Mouse (Mus musculus): ENCODE measurements around the gene Ccdc73. TPM values are rescaled to one million over a fixed set of nuclear protein-coding genes. Genes with fewer than 3 reads are reported as not detected.

Gene Ccdc73
- polyA plus RNA-seq, 1 experiment from 2014 or later: 5.8 TPM

- no peaks in the 10 kb centered on the region for H3K36me3 ChIP-seq
- ATAC-seq: no peak
- H3K4me1 ChIP-seq (replicated peaks): no peaks in the 10 kb centered on the region
- no peaks in the 10 kb centered on the region for H3K9me3 ChIP-seq
- no peak overlapping the region for H3K9ac ChIP-seq
- H3K4me3 ChIP-seq (replicated peaks): no peak overlapping the region
- H3K27me3 ChIP-seq (replicated peaks): no peaks in the 10 kb centered on the region
- no peak overlapping the region for H3K27ac ChIP-seq
- 72% methylated on average over 11 of the region's 11 CpGs for WGBS
- H3K4me2 ChIP-seq (replicated peaks): no peak overlapping the region
Observed at GRCm38 (mm10) chr2:105036401-105037070, 168.9 kb downstream of the Ccdc73 start.

DNA sequence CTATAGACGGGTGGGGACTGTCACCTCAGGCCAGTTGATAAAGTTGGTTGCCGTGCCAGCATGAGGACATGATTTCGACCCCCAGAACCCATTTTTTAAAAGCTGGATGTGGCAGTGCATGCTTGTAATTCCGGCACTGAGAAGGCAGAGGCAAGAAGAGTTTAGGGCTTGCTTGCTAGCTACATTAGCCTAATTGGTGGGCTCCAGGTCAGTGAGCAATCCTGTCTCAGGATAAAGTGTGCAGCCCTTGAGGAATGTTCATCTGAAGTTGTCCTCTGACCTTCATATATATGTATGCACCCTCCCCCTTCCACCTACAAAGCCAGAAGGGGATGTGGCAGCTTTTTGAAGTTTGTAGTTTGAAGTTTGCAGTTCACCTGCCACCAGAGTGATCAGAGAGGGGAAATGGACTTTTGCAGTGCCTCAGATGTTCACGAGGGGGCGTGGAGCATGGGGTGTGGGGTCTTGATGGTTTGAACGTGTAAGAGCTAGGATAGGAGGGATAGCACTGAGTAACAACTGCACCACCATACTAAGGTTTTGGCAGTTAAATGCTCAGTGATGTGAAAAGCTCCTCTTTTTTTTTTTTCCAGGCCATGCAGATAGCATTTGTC is 170.5 kb downstream of the Ccdc73 start:
- no peaks in the 10 kb centered on the region for H3K9me3 ChIP-seq
- H3K27ac ChIP-seq: no peak overlapping the region
- 73% methylated on average over 7 of the region's 7 CpGs for WGBS
- no peaks in the 10 kb centered on the region for H3K36me3 ChIP-seq
- no peaks in the 10 kb centered on the region for H3K27me3 ChIP-seq (replicated peaks)
- H3K4me2 ChIP-seq (replicated peaks): no peak overlapping the region
- ATAC-seq: no peak
- H3K4me1 ChIP-seq (replicated peaks): no peaks in the 10 kb centered on the region
- H3K4me3 ChIP-seq (replicated peaks): no peak overlapping the region
- H3K9ac ChIP-seq: no peak overlapping the region

DNA sequence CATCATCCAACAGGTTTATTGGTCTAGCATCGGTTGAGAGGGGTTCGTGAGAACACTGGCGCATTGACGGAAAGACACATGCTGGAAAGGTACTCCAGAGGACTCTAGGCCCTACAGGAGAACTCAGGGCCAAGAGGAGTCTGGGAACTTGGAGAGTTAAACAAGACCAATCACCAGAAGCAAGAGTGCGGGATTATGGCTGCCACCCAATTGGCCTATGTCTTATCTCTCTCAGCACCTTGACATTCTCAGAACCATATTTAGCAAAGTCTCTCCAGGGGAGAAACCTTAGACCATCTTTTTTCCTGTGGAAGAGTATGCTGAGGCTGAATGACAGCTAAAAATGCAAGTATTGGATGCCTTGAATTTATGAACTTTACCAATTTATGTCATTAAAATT is 171.3 kb downstream of the Ccdc73 start:
- no peaks in the 10 kb centered on the region for H3K36me3 ChIP-seq
- H3K4me1 ChIP-seq (replicated peaks): no peaks in the 10 kb centered on the region
- no peak overlapping the region for H3K4me2 ChIP-seq (replicated peaks)
- H3K4me3 ChIP-seq (replicated peaks): no peak overlapping the region
- no peaks in the 10 kb centered on the region for H3K27me3 ChIP-seq (replicated peaks)
- H3K9ac ChIP-seq: no peak overlapping the region
- WGBS: 90% methylated on average over 5 of the region's 5 CpGs
- H3K27ac ChIP-seq: no peak overlapping the region
- ATAC-seq: no peak
- H3K9me3 ChIP-seq: no peaks in the 10 kb centered on the region

DNA sequence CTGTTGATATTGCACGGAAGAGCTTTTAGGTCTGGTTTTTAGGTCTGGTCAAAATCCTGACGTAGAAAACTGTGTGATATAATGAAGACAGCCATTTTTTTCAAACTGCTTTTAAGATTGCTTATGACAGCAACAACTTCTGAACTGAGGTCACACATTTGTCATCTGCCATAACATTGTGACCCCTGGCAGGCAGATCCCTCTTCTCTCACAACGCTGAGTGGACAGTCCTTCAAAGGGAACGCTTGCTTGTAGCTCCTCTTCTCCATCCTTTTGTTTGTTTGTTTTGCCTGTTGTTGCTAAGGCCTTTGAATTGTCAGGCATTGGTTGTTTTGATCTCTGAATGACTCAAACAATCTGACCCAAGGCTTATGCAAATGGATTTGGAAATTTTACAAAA is 173.3 kb downstream of the Ccdc73 start:
- WGBS: 66% methylated on average over 4 of the region's 4 CpGs
- no peaks in the 10 kb centered on the region for H3K4me1 ChIP-seq (replicated peaks)
- no peak for ATAC-seq

GRCm38 (mm10) chr2:105043152-105043551 is 175.5 kb downstream of the Ccdc73 start:
- no peak overlapping the region for H3K27ac ChIP-seq
- H3K27me3 ChIP-seq (replicated peaks): no peaks in the 10 kb centered on the region
- ATAC-seq: no peak
- no peaks in the 10 kb centered on the region for H3K36me3 ChIP-seq
- no peak overlapping the region for H3K4me3 ChIP-seq (replicated peaks)
- H3K9me3 ChIP-seq: no peaks in the 10 kb centered on the region
- WGBS: 56% methylated on average over 4 of the region's 4 CpGs
- H3K4me2 ChIP-seq (replicated peaks): no peak overlapping the region
- no peak overlapping the region for H3K9ac ChIP-seq
- no peaks in the 10 kb centered on the region for H3K4me1 ChIP-seq (replicated peaks)

More for the DNA sequence above, 173.3 kb downstream of the Ccdc73 start:
- Histone ChIP-seq H3K36me3 (no peaks in the 10 kb centered on the region), H3K27ac (no peak overlapping the region), H3K27me3 (replicated peaks) (no peaks in the 10 kb centered on the region), H3K4me3 (replicated peaks) (no peak overlapping the region), H3K9ac (no peak overlapping the region), H3K4me2 (replicated peaks) (no peak overlapping the region), H3K9me3 (no peaks in the 10 kb centered on the region)

DNA sequence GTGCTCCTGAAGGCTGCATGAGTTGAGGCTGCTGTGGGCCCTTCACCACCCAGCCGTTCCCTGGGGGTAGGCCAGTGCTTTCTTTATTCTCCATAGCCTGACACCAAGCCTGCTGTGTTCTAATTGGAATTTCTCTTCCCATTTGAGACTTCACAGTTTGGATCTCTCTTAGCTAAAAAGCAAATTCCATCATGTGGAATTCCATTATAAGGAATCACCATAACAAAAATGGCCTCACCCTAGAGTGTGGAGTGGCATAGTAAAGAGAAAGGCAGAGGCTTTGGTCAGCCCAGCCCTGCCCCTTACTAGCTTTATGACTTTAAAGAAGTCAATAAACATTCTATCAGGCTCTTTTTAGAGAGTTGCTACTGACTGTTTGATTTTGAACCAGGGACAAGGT is 180.7 kb downstream of the Ccdc73 start:
- Histone ChIP-seq H3K4me3 (replicated peaks) (no peak overlapping the region), H3K9ac (no peak overlapping the region), H3K9me3 (no peaks in the 10 kb centered on the region), H3K36me3 (no peaks in the 10 kb centered on the region), H3K27ac (no peak overlapping the region), H3K4me2 (replicated peaks) (no peak overlapping the region), H3K4me1 (replicated peaks) (no peaks in the 10 kb centered on the region), H3K27me3 (replicated peaks) (no peaks in the 10 kb centered on the region)
- WGBS: 39% methylated on average over 1 of the region's 1 CpGs
- no peak for ATAC-seq

GRCm38 (mm10) chr2:105055529-105055928 is 187.9 kb downstream of the Ccdc73 start:
- H3K9ac ChIP-seq: no peak overlapping the region
- WGBS: 41% methylated on average over 1 of the region's 1 CpGs
- no peaks in the 10 kb centered on the region for H3K4me1 ChIP-seq (replicated peaks)
- no peak overlapping the region for H3K4me3 ChIP-seq (replicated peaks)
- no peaks in the 10 kb centered on the region for H3K27me3 ChIP-seq (replicated peaks)
- ATAC-seq: peak; percentile 83
- H3K4me2 ChIP-seq (replicated peaks): no peak overlapping the region
- H3K9me3 ChIP-seq: no peaks in the 10 kb centered on the region
- no peaks in the 10 kb centered on the region for H3K36me3 ChIP-seq
- no peak overlapping the region for H3K27ac ChIP-seq

GRCm38 (mm10) chr2:105058577-105059116 is 191.0 kb downstream of the Ccdc73 start:
- peak; percentile 34; the same call in 1 of the 2 replicates for ATAC-seq
- H3K9me3 ChIP-seq: no peaks in the 10 kb centered on the region
- no peak overlapping the region for H3K27ac ChIP-seq
- H3K4me1 ChIP-seq (replicated peaks): no peaks in the 10 kb centered on the region
- 65% methylated on average over 7 of the region's 7 CpGs for WGBS
- H3K4me2 ChIP-seq (replicated peaks): no peak overlapping the region
- no peak overlapping the region for H3K4me3 ChIP-seq (replicated peaks)
- H3K9ac ChIP-seq: no peak overlapping the region
- H3K36me3 ChIP-seq: no peaks in the 10 kb centered on the region
- H3K27me3 ChIP-seq (replicated peaks): no peaks in the 10 kb centered on the region

- ATAC-seq: no peak
- H3K9me3 ChIP-seq: no peaks in the 10 kb centered on the region
- H3K36me3 ChIP-seq: no peaks in the 10 kb centered on the region
- H3K27me3 ChIP-seq (replicated peaks): no peaks in the 10 kb centered on the region
- no peaks in the 10 kb centered on the region for H3K4me1 ChIP-seq (replicated peaks)
- H3K4me2 ChIP-seq (replicated peaks): no peak overlapping the region
- H3K27ac ChIP-seq: no peak overlapping the region
- H3K4me3 ChIP-seq (replicated peaks): no peak overlapping the region
- H3K9ac ChIP-seq: no peak overlapping the region
- WGBS: 48% methylated on average over 7 of the region's 7 CpGs
Observed at GRCm38 (mm10) chr2:105062741-105063372, 195.3 kb downstream of the Ccdc73 start.

Other genes starting within 250 kb of the Ccdc73 start
- 31.2 and 34.5 TPM in 2 replicates for gene Tcp11l1, start 155.6 kb upstream of the Ccdc73 start, polyA plus RNA-seq (2015; fragmentation: Nextera tagmentation; extraction: Ambion mirVana)
- gene Pin1rt1, start 151.4 kb upstream of the Ccdc73 start, polyA plus RNA-seq (2015; fragmentation: Nextera tagmentation; extraction: Ambion mirVana): 0.14 TPM in 1 of 2 replicates, not detected in the other
- 32.6 and 36.2 TPM in 2 replicates for gene Depdc7, start 124.9 kb upstream of the Ccdc73 start, polyA plus RNA-seq (2015; fragmentation: Nextera tagmentation; extraction: Ambion mirVana)
- 7.3 and 8.0 TPM in 2 replicates for gene Qser1, start 51.0 kb upstream of the Ccdc73 start, polyA plus RNA-seq (2015; fragmentation: Nextera tagmentation; extraction: Ambion mirVana)
- 2.3 and 4.0 TPM in 2 replicates for gene Prrg4, start 17.9 kb upstream of the Ccdc73 start, polyA plus RNA-seq (2015; fragmentation: Nextera tagmentation; extraction: Ambion mirVana)
- gene Eif3m, start 149.3 kb downstream of the Ccdc73 start, polyA plus RNA-seq (2015; fragmentation: Nextera tagmentation; extraction: Ambion mirVana): 253 and 266 TPM in 2 replicates
- not detected in 2 replicates for gene Gm11060, start 224.2 kb downstream of the Ccdc73 start, polyA plus RNA-seq (2015; fragmentation: Nextera tagmentation; extraction: Ambion mirVana)

Measured in intestine, embryonic 15.5 days (tissue).